Mouse (Mus musculus) limb, embryonic 14.5 days (tissue): Measurements from ENCODE around the gene Dnajc8. TPM values are rescaled to one million over a fixed set of nuclear protein-coding genes. Genes with fewer than 3 reads are reported as not detected.

ENCODE experiments used
- ATAC-seq: fragments of 200-750 bp; cut with Nextera tagmentation; 2 replicates; pipeline ENCODE4 v1.8.0; 2017; ENCODE audit warnings: low read depth, moderate number of reproducible peaks, moderate TSS enrichment; ENCODE audit not compliant: low FRiP score
- DNase-seq: peaks from one replicate; pipeline ENCODE4 v3.0.0-alpha.2; 2015; ENCODE audit warnings: low spot score
- H3K27ac ChIP-seq: fragments of 300-500 bp; sonication (generic); replicated peaks from 2 replicates; pipeline ENCODE4 v1.5.1; 2014; ENCODE audit warnings: low read depth, mild to moderate bottlenecking, low read length, moderate library complexity, mixed read lengths
- H3K27me3 ChIP-seq: fragments of 300-500 bp; sonication (generic); 2 replicates; pipeline ENCODE4 v1.6.1; 2014; ENCODE audit warnings: low read length, mixed read lengths; ENCODE audit not compliant: control insufficient read depth, insufficient read depth
- H3K36me3 ChIP-seq: fragments of 300-500 bp; sonication (generic); 2 replicates; pipeline ENCODE4 v1.6.1; 2014; ENCODE audit warnings: mild to moderate bottlenecking, low read length, moderate library complexity, mixed read lengths; ENCODE audit not compliant: control insufficient read depth, insufficient read depth
- H3K4me1 ChIP-seq: fragments of 300-500 bp; sonication (generic); 2 replicates; pipeline ENCODE4 v1.6.1; 2014; ENCODE audit warnings: antibody characterized with exemption, low read length, mixed read lengths; ENCODE audit not compliant: control insufficient read depth, insufficient read depth
- H3K4me2 ChIP-seq: fragments of 300-500 bp; sonication (generic); replicated peaks from 2 replicates; pipeline ENCODE4 v1.6.1; 2014; ENCODE audit warnings: low read depth, mild to moderate bottlenecking, low read length, moderate library complexity; ENCODE audit not compliant: severe bottlenecking
- H3K4me3 ChIP-seq: fragments of 300-500 bp; sonication (generic); replicated peaks from 2 replicates; pipeline ENCODE4 v1.5.1; 2014; ENCODE audit warnings: low read length
- H3K9ac ChIP-seq: fragments of 300-500 bp; sonication (generic); 2 replicates; pipeline ENCODE4 v1.6.1; 2014; ENCODE audit warnings: mild to moderate bottlenecking, low read depth, low read length, moderate library complexity; ENCODE audit not compliant: severe bottlenecking
- H3K9me3 ChIP-seq: fragments of 300-500 bp; sonication (generic); 2 replicates; pipeline ENCODE4 v1.6.1; 2016; ENCODE audit warnings: low read length; ENCODE audit not compliant: control insufficient read depth
- POLR2A ChIP-seq: fragments of 200-500 bp; IDR thresholded peaks from 2 replicates; pipeline ENCODE4 v1.8.0; 2012; ENCODE audit warnings: inconsistent platforms, mild to moderate bottlenecking, moderate library complexity, borderline replicate concordance; ENCODE audit not compliant: insufficient read depth, insufficient read length; ENCODE audit errors: extremely low read depth
- WGBS: fragments of 180-500 bp; shearing (Covaris S2); extraction: QIAGEN DNeasy Blood & Tissue Kit; methylation state at CpG from one replicate; pipeline ENCODE4 v1.1.7; 2014; 5-methylcytosine and 5-hydroxymethylcytosine counted together
- polyA plus RNA-seq, 2 experiments: library from polyadenylated mRNA; depleted of rRNA in 1 of 2; stranded (reverse) in 1 of 2; unstranded in 1 of 2; fragments of >200 nt; fragmentation: Nextera tagmentation in 1 of 2; extraction: Ambion mirVana in 1 of 2; gene quantifications; 2 replicates each; pipeline versions ENCODE4 v1.2.1 to v1.2.3; 2012 to 2014

Dnajc8 gene
- polyA plus RNA-seq (2012; rRNA removed) (91.3 and 114 TPM in 2 replicates), polyA plus RNA-seq (2014; fragmentation: Nextera tagmentation; extraction: Ambion mirVana) (144 and 153 TPM in 2 replicates)

DNA sequence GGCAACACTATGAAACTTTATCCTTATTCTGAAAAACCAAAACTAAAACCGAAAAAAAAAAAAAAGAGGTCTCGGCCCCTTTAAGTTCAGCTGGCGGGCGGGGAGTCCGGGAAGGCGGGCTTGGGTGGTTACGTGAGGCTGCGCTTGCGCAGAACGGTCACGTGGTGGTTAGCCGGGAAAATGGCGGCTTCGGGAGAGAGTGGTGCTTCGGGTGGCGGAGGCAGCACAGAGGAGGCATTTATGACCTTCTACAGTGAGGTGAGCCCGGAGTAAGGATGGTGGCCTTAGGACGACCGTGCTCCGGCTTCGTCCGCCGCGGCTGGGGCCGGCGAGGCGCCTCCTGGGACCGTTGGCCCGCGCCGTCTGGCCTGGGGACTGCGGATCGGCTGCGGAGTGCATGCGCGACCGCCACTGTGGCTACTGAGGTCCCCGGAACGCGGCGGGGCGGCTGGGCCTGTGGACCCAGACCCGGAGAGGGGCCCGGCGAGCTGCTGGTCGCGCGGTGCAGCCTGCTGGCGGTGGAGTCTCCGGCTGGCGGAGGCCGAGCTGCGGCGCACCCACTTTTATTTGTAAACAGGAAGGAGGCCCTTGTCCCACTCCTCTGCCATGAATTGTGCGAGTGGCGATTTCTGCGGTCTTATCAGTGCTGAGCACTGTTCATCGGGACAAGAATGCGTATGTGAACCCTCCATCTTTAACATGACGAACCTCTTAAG is at the start of gene Dnajc8:
TSS of gene Dnajc8 (plus strand) at position 145 of the 716 bp plus-strand sequence.
- Histone ChIP-seq H3K36me3 (peaks cover 32% of the 10 kb centered on the region), H3K4me1 (peaks cover 11% of the 10 kb centered on the region), H3K27me3 (no peaks in the 10 kb centered on the region), H3K9me3 (no peaks in the 10 kb centered on the region), H3K4me2 (peak within 1 kb of the TSS; percentile 71), H3K9ac (peak within 1 kb of the TSS; percentile 91), H3K4me3 (peak within 1 kb of the TSS; percentile 100), H3K27ac (peak within 1 kb of the TSS; percentile 71)
- WGBS = under 1% methylated on average over 56 of the region's 60 CpGs
- ATAC-seq = peak; percentile 79
- peak; percentile 94 for DNase-seq
- no peak for TF ChIP-seq POLR2A

DNA sequence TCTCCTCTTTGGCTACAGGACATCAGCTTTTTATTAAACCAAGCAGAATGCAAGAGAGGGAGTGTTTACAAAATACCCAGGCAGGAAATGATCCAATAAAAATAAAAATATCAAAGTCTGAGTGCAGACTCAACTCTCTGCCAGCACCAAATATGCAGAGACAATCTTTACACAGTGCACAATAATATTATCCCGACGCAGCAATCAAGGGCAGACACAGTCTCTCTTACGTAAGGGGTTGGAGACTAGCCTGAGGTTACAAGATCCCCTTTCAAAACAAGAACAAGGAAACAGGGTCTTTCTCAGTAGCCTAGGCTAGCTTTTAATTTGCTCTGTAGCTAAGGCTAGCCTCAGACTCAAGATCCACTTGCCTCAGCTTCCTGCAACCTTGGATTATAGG is 46.8 kb upstream of the Dnajc8 start:
- Histone ChIP-seq H3K4me2 (no peak overlapping the region), H3K9me3 (no peaks in the 10 kb centered on the region), H3K36me3 (0 out of 2 replicates have a peak, but pooled peaks cover 3% of the 10 kb centered on the region), H3K9ac (no peak overlapping the region), H3K4me3 (no peak overlapping the region), H3K27ac (no peak overlapping the region), H3K27me3 (no peaks in the 10 kb centered on the region), H3K4me1 (no peaks in the 10 kb centered on the region)
- 43% methylated on average over 3 of the region's 3 CpGs for WGBS
- DNase-seq (no peak), ATAC-seq (no peak)
- TF ChIP-seq POLR2A = no peak

DNA sequence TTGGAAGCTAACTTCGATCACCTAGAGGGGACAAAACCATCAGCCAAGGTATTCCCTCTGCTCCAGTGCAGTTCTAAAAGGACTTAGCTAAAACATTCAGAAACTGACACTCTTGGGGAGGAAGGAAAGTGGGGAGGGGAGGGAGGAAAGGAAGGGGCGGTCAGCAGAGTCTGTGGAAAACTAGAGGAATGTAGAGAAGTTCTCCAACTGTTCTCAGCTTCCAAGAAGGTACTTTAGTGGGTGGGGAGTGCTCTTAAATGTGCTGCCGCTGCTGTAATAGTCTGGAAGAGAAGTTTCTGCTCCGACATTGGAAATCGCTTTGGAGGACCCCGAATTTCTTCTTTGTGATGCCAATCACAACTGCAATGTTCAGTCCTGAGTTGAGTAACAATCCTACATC is 46.4 kb upstream of the Dnajc8 start:
- WGBS = 58% methylated on average over 6 of the region's 6 CpGs

DNA sequence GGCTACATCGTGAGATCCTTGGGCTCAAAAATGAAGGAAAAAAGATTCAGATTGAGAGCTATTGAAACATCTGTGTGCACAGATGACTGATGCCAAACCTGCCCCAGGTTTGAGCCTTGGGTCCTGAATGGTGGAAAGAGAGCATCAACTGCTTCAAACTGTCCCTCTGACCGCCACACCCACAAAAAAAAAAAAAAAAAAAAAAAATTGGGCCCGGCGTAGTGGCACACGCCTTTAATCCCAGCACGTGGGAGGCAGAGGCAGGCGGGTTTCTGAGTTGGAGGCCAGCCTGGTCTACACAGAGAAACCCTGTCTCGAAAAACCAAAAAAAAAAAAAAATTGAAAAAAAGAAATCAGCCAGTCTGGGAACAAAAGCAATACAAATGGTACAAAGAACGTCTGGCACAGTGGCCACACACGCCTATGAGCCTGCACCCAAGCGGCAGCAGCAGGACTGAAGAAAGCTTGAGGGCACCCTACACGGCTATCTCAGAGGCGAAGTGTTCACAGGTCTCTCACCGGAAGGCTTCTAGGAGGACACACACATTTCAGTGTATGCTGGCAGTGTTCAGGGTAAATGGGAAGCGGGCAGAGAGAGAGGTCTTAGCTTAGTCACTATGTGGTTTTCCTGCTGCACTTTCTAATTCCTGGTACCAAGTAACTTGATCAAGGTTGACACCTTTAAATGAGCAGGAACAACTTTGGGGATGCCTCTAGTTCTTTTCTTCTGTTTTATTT is 44.9 kb upstream of the Dnajc8 start:
- DNase-seq (no peak), ATAC-seq (no peak)
- H3K9ac ChIP-seq = no peak overlapping the region
- H3K9me3 ChIP-seq = no peaks in the 10 kb centered on the region
- no peaks in the 10 kb centered on the region for H3K27me3 ChIP-seq
- no peak for TF ChIP-seq POLR2A
- H3K4me3 ChIP-seq = no peak overlapping the region
- peaks cover 11% of the 10 kb centered on the region; the same call in 1 of the 2 replicates for H3K36me3 ChIP-seq
- H3K27ac ChIP-seq = no peak overlapping the region
- WGBS = 93% methylated on average over 15 of the region's 15 CpGs
- H3K4me1 ChIP-seq = no peaks in the 10 kb centered on the region
- H3K4me2 ChIP-seq = no peak overlapping the region

More for the DNA sequence above, 46.4 kb upstream of the Dnajc8 start:
- Histone ChIP-seq H3K4me3 (no peak overlapping the region), H3K27me3 (no peaks in the 10 kb centered on the region), H3K27ac (no peak overlapping the region), H3K9me3 (no peaks in the 10 kb centered on the region), H3K4me2 (no peak overlapping the region), H3K36me3 (0 out of 2 replicates have a peak, but pooled peaks cover 5% of the 10 kb centered on the region), H3K9ac (no peak overlapping the region), H3K4me1 (no peaks in the 10 kb centered on the region)
- DNase-seq (no peak), ATAC-seq (no peak)
- TF ChIP-seq POLR2A = no peak

DNA sequence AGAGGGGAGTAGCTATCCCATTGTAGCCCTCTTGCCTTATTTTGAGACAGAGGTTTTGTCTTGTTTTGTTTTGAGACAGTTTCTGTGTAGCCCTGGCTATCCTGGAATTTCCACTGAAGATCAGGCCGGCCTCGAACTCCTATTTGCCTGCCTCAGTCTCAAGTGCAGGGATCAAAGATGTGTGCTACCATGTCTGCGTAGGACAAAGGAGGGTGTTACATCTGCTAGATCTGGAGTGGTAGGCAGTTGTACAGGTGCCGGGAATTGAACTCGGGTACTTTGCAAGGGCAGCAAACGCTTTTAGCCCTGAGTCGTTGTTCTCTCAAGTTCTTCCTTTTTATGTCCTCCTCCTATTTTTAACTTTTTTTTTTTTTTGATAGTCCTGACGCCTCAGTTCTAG is 44.3 kb upstream of the Dnajc8 start:
- no peaks in the 10 kb centered on the region for H3K9me3 ChIP-seq
- WGBS = 89% methylated on average over 8 of the region's 8 CpGs
- no peaks in the 10 kb centered on the region for H3K27me3 ChIP-seq
- H3K4me1 ChIP-seq = no peaks in the 10 kb centered on the region
- DNase-seq = no peak
- no peak overlapping the region for H3K27ac ChIP-seq
- H3K36me3 ChIP-seq = peaks cover 15% of the 10 kb centered on the region
- TF ChIP-seq POLR2A = no peak
- no peak overlapping the region for H3K4me3 ChIP-seq
- no peak for ATAC-seq
- no peak overlapping the region for H3K4me2 ChIP-seq
- no peak overlapping the region for H3K9ac ChIP-seq
